Mouse (Mus musculus) MEL (cell line): ENCODE results near the gene Med31. TPM values are rescaled to one million over a fixed set of nuclear protein-coding genes. Genes with fewer than 3 reads are reported as not detected.
"Not testable (repeated sequence)": the region's sequence is repeated elsewhere in the genome, so short reads cannot be mapped to it uniquely, and the experiment has no call there.

Experiments used
- DNase-seq: peaks from one replicate; pipeline ENCODE4 v3.0.0; 2011; ENCODE audit warnings: low read depth, low spot score
- H3K27ac ChIP-seq: 2 replicates; pipeline ENCODE4 v1.5.1; 2012; ENCODE audit warnings: low read depth, mild to moderate bottlenecking, control low read depth, low read length, moderate library complexity; ENCODE audit not compliant: control insufficient read depth
- H3K27me3 ChIP-seq, 2 experiments: fragments of 150-350 bp in 1 of 2; sonication (generic) in 1 of 2; 2 replicates each; pipeline ENCODE4 v1.6.1; 2012; ENCODE audit warnings: low read length in 2 of 2, mild to moderate bottlenecking in 2 of 2, improper control_type of control experiment in 1 of 2, moderate library complexity in 1 of 2; ENCODE audit not compliant: insufficient read depth in 2 of 2, control insufficient read depth in 1 of 2
- H3K36me3 ChIP-seq, 2 experiments: 2 replicates each; pipeline ENCODE4 v1.6.1; 2012 to 2014; ENCODE audit warnings: low read length in 2 of 2, improper control_type of control experiment in 1 of 2, inconsistent platforms in 1 of 2, mild to moderate bottlenecking in 1 of 2; ENCODE audit not compliant: insufficient read depth in 2 of 2, control insufficient read depth in 1 of 2
- H3K4me1 ChIP-seq, 2 experiments: fragments of 150-350 bp in 1 of 2; sonication (generic) in 1 of 2; 2 replicates each; pipeline ENCODE4 v1.6.1; 2012; ENCODE audit warnings: low read length in 2 of 2, improper control_type of control experiment in 1 of 2, mild to moderate bottlenecking in 1 of 2; ENCODE audit not compliant: insufficient read depth in 2 of 2, control insufficient read depth in 1 of 2
- H3K4me3 ChIP-seq, 2 experiments: fragments of 150-350 bp in 1 of 2; sonication (generic) in 1 of 2; 2 replicates each; pipeline ENCODE4 v1.5.1; 2012; ENCODE audit warnings: low read depth in 2 of 2, low read length in 2 of 2, mild to moderate bottlenecking in 2 of 2, moderate library complexity in 2 of 2, control low read depth in 1 of 2, improper control_type of control experiment in 1 of 2; ENCODE audit not compliant: control insufficient read depth in 1 of 2, insufficient read depth in 1 of 2
- H3K79me2 ChIP-seq: 2 replicates; pipeline ENCODE4 v1.6.1; 2012; ENCODE audit warnings: mild to moderate bottlenecking, low read length, moderate library complexity; ENCODE audit not compliant: control insufficient read depth, poor library complexity, insufficient read depth
- H3K9ac ChIP-seq: 2 replicates; pipeline ENCODE4 v1.6.1; 2012; ENCODE audit warnings: low read depth, mild to moderate bottlenecking, control low read depth, low read length, moderate library complexity; ENCODE audit not compliant: control insufficient read depth, poor library complexity, severe bottlenecking
- H3K9me3 ChIP-seq: fragments of 150-350 bp; sonication (generic); replicated peaks from 2 replicates; pipeline ENCODE4 v1.6.1; 2012; ENCODE audit warnings: mild to moderate bottlenecking, low read length, improper control_type of control experiment, moderate library complexity; ENCODE audit not compliant: insufficient read depth
- BHLHE40 ChIP-seq: IDR thresholded peaks from 2 replicates; pipeline ENCODE4 v1.6.1; 2012; ENCODE audit warnings: low read depth, mild to moderate bottlenecking, inconsistent platforms, low read length, improper control_type of control experiment, borderline replicate concordance
- CTCF ChIP-seq, 3 experiments: IDR thresholded peaks in 2 of 3; conservative IDR thresholded peaks in 1 of 3; 2 replicates each; pipeline ENCODE4 v1.5.1; 2011 to 2012; ENCODE audit warnings: low read length in 3 of 3, low read depth in 2 of 3, mild to moderate bottlenecking in 2 of 3, improper control_type of control experiment in 1 of 3, inconsistent platforms in 1 of 3, mixed read lengths in 1 of 3, moderate library complexity in 1 of 3; ENCODE audit not compliant: control insufficient read depth in 1 of 3, insufficient read depth in 1 of 3, poor library complexity in 1 of 3, severe bottlenecking in 1 of 3
- GABPA ChIP-seq: IDR thresholded peaks from 2 replicates; pipeline ENCODE4 v1.6.1; 2012; ENCODE audit warnings: low read depth, mild to moderate bottlenecking, inconsistent platforms, low read length, improper control_type of control experiment, moderate library complexity
- NRF1 ChIP-seq: IDR thresholded peaks from 2 replicates; pipeline ENCODE4 v1.6.1; 2014; ENCODE audit warnings: low read depth, mild to moderate bottlenecking, inconsistent platforms, low read length, improper control_type of control experiment, moderate library complexity; ENCODE audit not compliant: poor library complexity, insufficient read depth, severe bottlenecking
- POLR2A ChIP-seq, 2 experiments: IDR thresholded peaks; 2 replicates each; pipeline ENCODE4 v1.6.1; 2011 to 2012; ENCODE audit warnings: low read length in 2 of 2, mild to moderate bottlenecking in 2 of 2, control low read depth in 1 of 2, improper control_type of control experiment in 1 of 2, low read depth in 1 of 2, moderate library complexity in 1 of 2; ENCODE audit not compliant: control insufficient read depth in 1 of 2, insufficient read depth in 1 of 2, poor library complexity in 1 of 2
- POLR2AphosphoS2 ChIP-seq: IDR thresholded peaks from 2 replicates; pipeline ENCODE4 v1.6.1; 2011; ENCODE audit warnings: low read length, improper control_type of control experiment
- RCOR1 ChIP-seq: IDR thresholded peaks from 2 replicates; pipeline ENCODE4 v1.6.1; 2012; ENCODE audit warnings: low read depth, mild to moderate bottlenecking, inconsistent platforms, low read length, improper control_type of control experiment
- SIN3A ChIP-seq: IDR thresholded peaks from 2 replicates; pipeline ENCODE4 v1.6.1; 2012; ENCODE audit warnings: low read length, improper control_type of control experiment, inconsistent platforms
- SMC3 ChIP-seq: IDR thresholded peaks from 2 replicates; pipeline ENCODE4 v1.6.1; 2011; ENCODE audit warnings: low read depth, low read length, improper control_type of control experiment
- TBP ChIP-seq: IDR thresholded peaks from 2 replicates; pipeline ENCODE4 v1.8.0; 2011; ENCODE audit warnings: low read depth, low read length, improper control_type of control experiment
- TCF12 ChIP-seq: IDR thresholded peaks from 2 replicates; pipeline ENCODE4 v1.6.1; 2014; ENCODE audit warnings: low read depth, mild to moderate bottlenecking, inconsistent platforms, low read length, improper control_type of control experiment, moderate library complexity
- USF1 ChIP-seq: IDR thresholded peaks from 2 replicates; pipeline ENCODE4 v1.6.1; 2014; ENCODE audit warnings: low read depth, mild to moderate bottlenecking, inconsistent platforms, low read length, improper control_type of control experiment, moderate library complexity
- USF2 ChIP-seq, 2 experiments: IDR thresholded peaks; 2 replicates each; pipeline ENCODE4 v1.6.1; 2011 to 2012; ENCODE audit warnings: improper control_type of control experiment in 2 of 2, low read length in 2 of 2, borderline replicate concordance in 1 of 2, inconsistent platforms in 1 of 2, low read depth in 1 of 2, mild to moderate bottlenecking in 1 of 2; ENCODE audit not compliant: insufficient read depth in 1 of 2
- ZC3H11A ChIP-seq: IDR thresholded peaks from 2 replicates; pipeline ENCODE4 v1.6.1; 2012; ENCODE audit warnings: low read depth, mild to moderate bottlenecking, inconsistent platforms, low read length, improper control_type of control experiment
- ZKSCAN1 ChIP-seq: IDR thresholded peaks from 2 replicates; pipeline ENCODE4 v1.6.1; 2012; ENCODE audit warnings: low read depth, mild to moderate bottlenecking, inconsistent platforms, low read length, improper control_type of control experiment, moderate library complexity
- polyA plus RNA-seq, 2 experiments: library from polyadenylated mRNA; stranded (reverse) in 1 of 2; unstranded in 1 of 2; fragments of >175 nt in 1 of 2; fragments of >200 nt in 1 of 2; gene quantifications; 2 replicates each; pipeline versions ENCODE4 v1.2.1 to v1.2.4; 2012; ENCODE audit warnings: low replicate concordance in 2 of 2, low read depth in 1 of 2; ENCODE audit not compliant: insufficient read length in 2 of 2, insufficient read depth in 1 of 2, missing spikeins in 1 of 2
- total RNA-seq: library from RNA; depleted of rRNA; stranded (reverse); fragments of 300-350 nt; gene quantifications from 2 replicates; pipeline ENCODE4 v1.2.3, GENCODE M21; 2012

Gene Med31
- total and polyA plus RNA-seq, 3 experiments: 12.1 to 21.1 TPM; not detected in 1

- H3K9me3 ChIP-seq: no peaks in the 10 kb centered on the region
- TF ChIP-seq POLR2A (IDR thresholded peaks at IDR 0.05; ENCODE audit: control insufficient read depth in 1 of 2, insufficient read depth in 1 of 2, low read depth in 1 of 2, low read length in 2 of 2, poor library complexity in 1 of 2) (no peak), NRF1 (no peak), TBP (no peak), RCOR1 (no peak), ZC3H11A (no peak), SMC3 (no peak), USF2 (IDR thresholded peaks at IDR 0.05; ENCODE audit: borderline replicate concordance in 1 of 2, insufficient read depth in 1 of 2, low read depth in 1 of 2, low read length in 2 of 2) (no peak), BHLHE40 (no peak), GABPA (no peak), ZKSCAN1 (no peak), TCF12 (no peak), USF1 (no peak), SIN3A (no peak)
- no peak for DNase-seq
- peaks cover 0 to 11% of the 10 kb centered on the region in 2 experiments; a peak in 2 of 4 replicates for H3K36me3 ChIP-seq
- no peak overlapping the region for H3K4me3 ChIP-seq
- no peak overlapping the region for H3K27ac ChIP-seq
- H3K4me1 ChIP-seq: no peaks in the 10 kb centered on the region
- no peak overlapping the region for H3K9ac ChIP-seq
- no peaks in the 10 kb centered on the region for H3K79me2 ChIP-seq
- H3K27me3 ChIP-seq: no peaks in the 10 kb centered on the region
Measured at GRCm38 (mm10) chr11:72173506-72173905, 41.9 kb downstream of the Med31 start.

- not testable (repeated sequence) for H3K36me3 ChIP-seq, DNase-seq, H3K27ac ChIP-seq, H3K4me3 ChIP-seq, H3K27me3 ChIP-seq, H3K9me3 ChIP-seq, H3K9ac ChIP-seq, H3K79me2 ChIP-seq, H3K4me1 ChIP-seq
Measured at GRCm38 (mm10) chr11:72171906-72172305, 43.5 kb downstream of the Med31 start.

GRCm38 (mm10) chr11:72169871-72170270 lies 45.5 kb downstream of the Med31 start:
- TF ChIP-seq POLR2AphosphoS2 (no peak), CTCF (IDR thresholded peaks at IDR 0.05 in 2 of 3, conservative IDR thresholded peaks at IDR 0.05 in 1 of 3; ENCODE audit: control insufficient read depth in 1 of 3, insufficient read depth in 1 of 3, low read depth in 2 of 3, low read length in 3 of 3, poor library complexity in 1 of 3, severe bottlenecking in 1 of 3) (no peak)
- Histone ChIP-seq H3K36me3 (peaks cover 0 to 4% of the 10 kb centered on the region in 2 experiments; a peak in 1 of 4 replicates), H3K4me1 (no peaks in the 10 kb centered on the region), H3K27ac (no peak overlapping the region), H3K9me3 (no peaks in the 10 kb centered on the region), H3K27me3 (no peaks in the 10 kb centered on the region), H3K4me3 (no peak overlapping the region), H3K9ac (no peak overlapping the region), H3K79me2 (no peaks in the 10 kb centered on the region)
- no peak for DNase-seq
